Mouse (Mus musculus): Measurements from ENCODE around the gene Hyal2.

Gene Hyal2

DNA sequence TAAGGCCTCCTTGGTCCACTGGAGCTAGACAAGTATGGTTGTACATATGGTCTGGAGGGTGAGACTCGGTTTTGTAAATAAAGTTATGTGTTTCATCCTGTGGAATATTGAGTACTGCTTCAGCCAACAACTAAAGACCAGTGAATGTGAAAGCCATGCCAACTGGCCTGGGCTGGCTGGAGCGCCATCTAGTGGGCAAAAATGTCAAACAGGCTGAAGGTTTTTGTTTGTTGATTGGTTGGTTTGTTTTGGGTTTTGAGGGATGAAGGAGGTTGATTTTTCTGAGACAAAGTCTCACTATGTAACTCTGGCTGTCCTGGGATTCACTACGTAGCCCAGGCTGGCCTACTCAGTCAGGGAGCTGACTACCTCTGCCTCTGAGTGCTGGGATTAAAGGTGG lies 22.1 kb upstream of the Hyal2 start:
- 8% methylated on average over 3 of the region's 3 CpGs for WGBS

DNA sequence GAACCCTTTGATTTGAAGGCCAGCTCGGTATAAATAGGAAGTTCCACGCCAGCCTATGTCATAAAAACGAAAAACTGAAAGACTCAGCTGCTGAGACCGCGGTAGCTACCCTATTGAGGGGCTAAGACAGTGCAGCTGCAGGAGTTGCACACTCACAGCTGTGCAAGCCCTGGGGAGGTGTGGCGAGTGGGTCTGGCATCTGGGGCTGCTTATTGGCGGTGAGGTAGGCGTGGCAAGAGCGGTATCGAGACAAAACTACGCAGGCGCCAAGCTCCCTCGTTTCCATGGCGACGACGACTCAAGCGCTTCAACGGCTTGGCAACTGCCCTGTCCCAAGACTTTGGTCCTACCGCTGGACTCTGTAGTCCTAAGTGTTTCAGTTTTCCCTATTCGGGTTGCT lies 20.7 kb upstream of the Hyal2 start, which contains the start of gene Zmynd10:
Gene Zmynd10 (plus strand): TSS at position 273 of the 400 bp plus-strand sequence.
- WGBS, result 2% methylated on average over 20 of the region's 20 CpGs

DNA sequence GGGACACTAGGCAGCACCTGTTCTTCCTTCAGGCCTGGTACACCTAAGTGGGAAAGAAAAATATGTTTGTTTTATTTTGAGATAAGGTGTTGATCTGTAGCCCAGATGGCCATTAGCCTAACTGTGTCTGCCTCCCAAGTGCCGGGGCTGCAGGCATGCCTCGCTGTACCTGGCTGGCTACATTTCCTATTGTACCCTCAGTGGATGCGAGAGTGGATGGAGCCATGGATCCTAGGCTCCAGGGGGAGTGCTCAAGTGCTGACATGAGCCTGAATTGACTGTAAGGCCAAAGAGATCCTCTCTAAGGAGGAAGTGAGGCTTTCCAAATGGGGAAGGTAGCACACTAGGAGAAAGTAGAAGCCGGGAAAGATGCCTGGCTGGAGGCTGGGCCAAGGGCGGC lies 19.8 kb upstream of the Hyal2 start:
- 86% methylated on average over 5 of the region's 5 CpGs for WGBS

GRCm38 (mm10) chr9:107548820-107549219 lies 18.9 kb upstream of the Hyal2 start:
- 95% methylated on average over 10 of the region's 10 CpGs for WGBS

DNA sequence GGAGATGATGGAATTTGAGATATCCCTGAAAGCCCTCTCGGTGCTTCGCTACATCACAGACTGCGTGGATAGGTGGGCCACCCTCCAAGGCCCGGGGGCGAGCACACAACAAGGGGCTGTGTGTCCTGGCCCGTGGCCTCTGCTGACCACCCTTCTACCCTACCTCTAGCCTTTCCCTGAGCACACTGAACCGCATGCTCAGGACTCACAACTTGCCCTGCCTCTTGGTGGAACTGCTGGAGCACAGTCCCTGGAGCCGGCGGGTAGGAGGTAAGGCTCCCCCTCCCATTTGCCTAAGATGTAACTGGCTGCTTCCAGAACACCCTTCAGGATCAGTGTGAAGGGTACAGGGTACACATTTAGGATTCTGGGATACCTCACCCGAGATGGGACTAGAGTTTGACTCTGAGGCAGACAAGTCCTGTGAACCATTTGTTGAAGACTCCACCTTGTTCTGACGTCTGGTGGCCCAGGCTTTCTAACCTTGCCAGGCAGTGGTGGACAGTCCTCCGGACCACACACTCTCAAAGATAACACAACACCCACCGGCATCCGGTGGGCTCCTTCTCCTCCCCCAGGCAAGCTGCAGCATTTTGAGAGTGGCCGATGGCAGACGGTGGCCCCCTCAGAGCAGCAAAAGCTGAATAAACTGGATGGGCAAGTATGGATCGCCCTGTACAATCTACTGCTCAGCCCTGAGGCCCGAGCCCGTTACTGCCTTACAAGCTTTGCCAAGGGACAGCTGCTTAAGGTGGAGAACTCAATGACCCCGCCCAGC lies 18.3 kb upstream of the Hyal2 start:
- WGBS, result 95% methylated on average over 20 of the region's 20 CpGs

DNA sequence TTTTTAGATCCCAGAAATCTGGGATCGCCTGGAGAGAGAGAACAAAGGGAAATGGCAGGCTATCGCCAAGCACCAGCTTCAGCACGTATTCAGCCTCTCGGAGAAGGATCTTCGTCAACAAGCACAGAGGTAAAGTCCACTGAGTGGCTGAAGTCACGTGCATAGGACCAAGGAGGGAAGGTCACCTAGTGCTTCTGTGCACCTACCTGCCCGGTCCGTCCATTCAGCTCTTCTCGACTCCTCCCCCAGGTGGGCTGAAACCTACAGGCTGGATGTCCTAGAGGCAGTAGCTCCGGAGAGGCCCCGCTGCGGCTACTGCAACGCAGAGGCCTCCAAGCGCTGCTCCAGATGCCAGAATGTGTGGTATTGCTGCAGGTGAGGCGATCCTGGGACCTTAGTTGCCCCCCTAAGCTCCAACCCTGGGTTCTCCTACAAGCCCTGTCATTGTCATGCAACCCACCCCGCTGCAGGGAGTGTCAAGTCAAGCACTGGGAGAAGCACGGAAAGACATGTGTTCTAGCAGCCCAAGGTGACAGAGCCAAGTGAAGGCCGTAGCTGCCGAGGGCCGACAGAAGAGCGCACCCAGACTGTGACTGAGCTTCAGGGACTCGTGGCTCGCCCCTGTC lies 17.1 kb upstream of the Hyal2 start:
- WGBS, result 77% methylated on average over 23 of the region's 23 CpGs

DNA sequence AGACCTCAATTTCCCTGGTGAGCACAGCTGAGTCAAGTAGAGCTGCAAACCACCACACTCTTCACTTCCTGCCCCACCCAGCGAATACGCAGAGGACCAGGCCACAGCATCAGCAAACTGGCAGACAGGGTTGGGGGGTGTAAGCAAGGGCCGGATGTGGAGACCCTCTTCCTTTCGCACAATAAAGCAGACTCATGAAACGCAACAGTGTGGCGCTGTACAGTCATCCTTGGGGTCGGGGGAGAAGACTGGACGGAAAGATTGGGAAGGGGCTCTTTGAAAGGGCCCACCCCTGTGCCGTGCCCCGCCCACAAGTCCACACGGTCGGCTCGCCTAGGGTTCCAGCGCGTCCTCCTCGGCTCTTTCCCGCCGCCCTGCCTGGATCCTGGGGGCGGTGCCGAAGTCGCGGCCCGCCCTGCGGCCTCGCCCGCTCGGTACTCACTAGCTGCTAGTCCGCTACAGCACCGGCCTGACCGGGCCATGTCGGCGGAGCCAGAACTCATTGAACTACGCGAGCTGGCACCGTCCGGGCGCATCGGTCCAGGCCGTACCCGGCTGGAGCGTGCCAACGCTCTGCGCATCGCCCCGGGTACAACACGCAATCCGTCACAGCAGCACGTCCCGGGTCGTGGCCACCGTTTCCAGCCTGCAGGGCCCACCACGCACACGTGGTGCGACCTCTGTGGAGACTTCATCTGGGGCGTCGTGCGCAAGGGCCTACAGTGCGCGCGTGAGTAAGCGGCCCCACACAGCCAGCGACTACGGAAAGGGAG lies 16.4 kb upstream of the Hyal2 start, which contains the start of gene Rassf1:
Gene Rassf1 (plus strand): TSS at position 439 of the 773 bp plus-strand sequence.
- 16% methylated on average over 63 of the region's 63 CpGs for WGBS

- 61% methylated on average over 8 of the region's 8 CpGs for WGBS
These were observed 15.8 kb upstream of the Hyal2 start for GRCm38 (mm10) chr9:107551890-107552355.

- 86% methylated on average over 5 of the region's 5 CpGs for WGBS
These were observed 14.9 kb upstream of the Hyal2 start for GRCm38 (mm10) chr9:107552690-107553393.

DNA sequence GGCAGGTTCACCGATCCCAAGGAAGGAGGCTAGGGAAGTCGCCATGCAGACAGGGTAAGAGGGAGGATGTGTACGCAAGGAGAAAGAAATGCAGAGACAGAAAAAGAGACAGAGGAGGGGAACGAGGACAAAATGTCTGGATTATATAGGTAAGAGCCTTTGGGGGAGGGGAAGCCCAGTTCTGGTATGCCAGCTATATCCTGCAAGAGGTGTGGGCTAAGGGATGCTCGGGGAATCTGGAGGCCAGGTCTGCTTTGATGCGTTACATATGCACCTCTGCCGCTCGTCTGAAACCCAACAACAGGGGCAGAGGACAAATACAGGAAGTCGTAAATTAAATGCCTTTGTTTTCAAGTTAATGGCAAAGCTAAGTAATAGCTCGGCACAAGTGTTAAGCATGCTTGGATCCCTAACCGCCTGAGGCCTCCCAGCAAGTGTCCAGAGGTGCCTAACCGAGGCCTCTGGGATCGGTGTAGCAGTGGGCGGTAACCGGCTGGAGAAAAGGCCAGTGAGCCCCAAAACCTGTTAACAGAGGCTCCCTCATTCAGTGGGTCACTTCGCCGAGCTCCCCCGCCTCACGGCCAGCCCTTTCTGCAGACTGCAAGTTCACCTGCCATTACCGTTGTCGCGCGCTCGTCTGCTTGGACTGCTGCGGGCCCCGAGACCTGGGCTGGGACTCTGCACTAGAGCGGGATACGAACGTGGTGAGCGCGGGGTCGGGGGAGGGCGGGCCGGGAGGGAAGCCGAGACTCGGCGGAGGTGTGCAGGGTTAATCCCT lies 14.0 kb upstream of the Hyal2 start:
- 8% methylated on average over 37 of the region's 37 CpGs for WGBS

DNA sequence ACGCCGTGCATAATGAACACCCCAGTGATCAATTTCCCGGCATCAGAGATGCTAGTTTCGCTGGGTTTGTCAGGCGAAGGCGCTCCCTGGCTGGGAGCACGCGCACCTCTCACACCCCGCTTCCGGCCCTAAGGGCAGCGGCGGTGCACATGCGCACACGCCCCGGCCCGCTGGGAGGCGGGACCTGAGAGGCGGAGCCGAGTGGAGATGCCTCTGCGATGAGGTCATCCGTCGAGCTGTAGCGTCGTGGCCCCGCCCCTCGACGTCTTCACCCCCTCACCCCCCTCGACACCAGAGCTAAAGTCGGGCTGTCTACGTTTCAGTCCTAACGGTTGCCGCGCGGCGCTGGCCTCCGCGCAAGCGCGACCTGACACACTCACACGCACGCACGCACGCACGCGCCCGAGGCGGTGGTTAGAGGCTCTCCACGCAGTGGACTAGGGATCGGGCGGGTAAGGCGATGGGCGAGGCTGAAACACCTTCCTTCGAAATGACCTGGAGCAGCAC lies 13.4 kb upstream of the Hyal2 start:
- WGBS, result under 1% methylated on average over 53 of the region's 53 CpGs

GRCm38 (mm10) chr9:107555031-107555457 lies 12.7 kb upstream of the Hyal2 start:
- WGBS, result under 1% methylated on average over 23 of the region's 23 CpGs

DNA sequence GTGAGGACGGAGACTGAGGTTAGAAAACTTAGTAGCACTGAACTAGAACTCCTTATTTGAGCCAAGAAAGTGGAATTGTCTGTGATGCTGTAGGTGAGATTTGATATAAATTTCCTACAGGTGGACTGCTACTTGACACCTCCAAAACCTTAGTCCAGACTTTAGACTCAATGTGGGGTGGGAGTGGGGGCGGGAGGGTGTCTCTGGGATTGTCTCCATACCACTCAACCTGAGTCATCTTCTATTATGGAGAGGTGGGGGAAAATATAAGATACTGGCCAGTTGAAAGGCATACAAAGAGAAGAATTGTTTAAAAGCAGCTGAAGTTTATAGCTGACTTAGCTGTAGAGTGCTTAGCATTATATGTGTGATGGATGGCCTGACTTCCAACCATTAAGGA lies 12.0 kb upstream of the Hyal2 start:
- WGBS, result 35% methylated on average over 2 of the region's 2 CpGs

- 77% methylated on average over 3 of the region's 3 CpGs for WGBS
These were observed 11.4 kb upstream of the Hyal2 start for GRCm38 (mm10) chr9:107556346-107556745.

- WGBS, result under 1% methylated on average over 46 of the region's 46 CpGs
These were observed 4.6 kb upstream of the Hyal2 start, which contains the start of gene Tusc2 for GRCm38 (mm10) chr9:107563029-107563581. Tusc2 (plus strand) TSS chr9:107563255.

DNA sequence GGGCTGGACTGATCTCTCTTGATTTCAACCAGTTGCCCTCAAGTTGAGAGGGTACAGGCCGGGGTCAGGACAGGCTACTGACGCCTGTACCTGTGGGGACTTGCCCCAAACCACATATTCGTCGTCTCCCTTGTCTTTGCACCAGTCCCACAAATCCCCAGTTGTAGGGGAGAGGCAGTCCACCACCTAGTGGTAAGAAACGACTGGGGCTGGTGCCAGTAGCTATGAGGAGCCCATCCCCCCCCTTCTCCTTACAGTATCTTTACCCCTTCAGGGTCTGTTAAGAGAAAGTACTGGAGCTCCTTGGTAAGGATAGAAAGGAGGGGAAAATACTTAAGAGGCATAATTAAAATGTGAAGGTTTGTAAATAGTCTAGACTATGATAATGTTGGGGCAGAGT lies 2.2 kb upstream of the Hyal2 start:
- 46% methylated on average over 5 of the region's 5 CpGs for WGBS

- 51% methylated on average over 15 of the region's 15 CpGs for WGBS
These were observed 1.6 kb upstream of the Hyal2 start for GRCm38 (mm10) chr9:107566041-107566709.

DNA sequence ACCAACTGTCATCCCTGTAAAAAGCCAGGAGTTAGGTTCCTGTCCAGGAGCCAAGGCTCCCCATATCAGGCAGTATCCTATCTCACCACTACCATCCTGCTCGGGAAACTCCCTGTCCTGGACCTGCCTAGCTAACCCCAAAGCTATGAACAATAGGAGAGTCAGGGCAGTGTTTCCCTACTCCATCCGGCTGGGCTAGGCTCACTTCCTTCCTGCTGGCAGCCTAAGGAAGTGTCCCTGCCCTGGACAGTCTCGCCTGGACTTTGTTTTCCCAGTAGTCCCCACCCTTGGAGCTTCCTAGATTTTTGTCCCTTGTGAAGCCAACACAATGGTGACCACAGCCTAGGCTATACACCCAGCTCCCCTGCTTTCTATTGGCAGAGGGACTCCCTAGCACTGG lies 890 bp upstream of the Hyal2 start:
- WGBS, result 65% methylated on average over 3 of the region's 3 CpGs
